Mouse (Mus musculus) B cell, adult 62 days (primary cell): Measurements from ENCODE around the gene Smpdl3a. TPM values are rescaled to one million over a fixed set of nuclear protein-coding genes. Genes with fewer than 3 reads are reported as not detected.

Experiments
- total RNA-seq: library from RNA; stranded (reverse); gene quantifications from 4 replicates; pipeline ENCODE4 v1.2.4, GENCODE M21; 2023

The Smpdl3a gene
- 16.8 to 21.1 TPM (median 19.8 TPM) in 4 replicates for total RNA-seq

DNA sequence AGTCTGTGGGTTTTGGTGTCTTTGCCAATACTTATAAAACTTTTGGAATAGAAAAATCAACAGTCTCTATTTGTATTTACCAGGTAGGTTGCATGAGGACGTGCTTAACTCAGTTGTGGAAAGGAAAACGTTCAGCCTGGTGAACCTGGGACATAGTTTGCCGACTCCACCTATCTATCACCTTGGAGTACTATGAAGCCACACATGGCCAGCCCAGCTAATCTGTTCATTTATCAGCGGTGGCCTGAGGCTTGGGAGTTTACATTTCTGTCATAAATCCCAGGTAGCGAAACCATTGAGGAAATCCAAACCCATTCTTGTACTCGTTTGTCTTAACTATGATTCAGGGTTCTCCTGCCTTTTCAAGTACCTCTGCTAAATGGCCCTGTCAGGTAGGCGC is at the start of gene Smpdl3a:
Gene Smpdl3a, plus strand, starts transcription at position 318 of the 400 bp plus-strand sequence.

DNA sequence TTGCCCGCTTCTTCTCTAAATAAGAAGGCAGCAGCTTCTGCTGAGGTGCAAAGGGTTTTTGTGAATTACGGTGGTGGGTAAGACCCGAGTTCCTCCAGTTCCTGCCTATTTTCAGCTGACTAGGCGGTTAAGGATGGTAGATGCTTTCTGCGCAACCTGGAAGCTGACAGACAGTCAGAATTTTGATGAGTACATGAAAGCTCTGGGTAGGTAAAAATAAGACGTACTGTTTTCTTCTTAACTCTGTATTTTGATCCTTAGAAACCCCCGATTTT is 9.3 kb upstream of the Smpdl3a start, which contains the start of gene Fabp7:
Gene Fabp7, plus strand, starts transcription at position 6 of the 275 bp plus-strand sequence.

Other genes starting within 250 kb of the Smpdl3a start
- 53.6 to 64.8 TPM (median 55.8 TPM) in 4 replicates for gene Pkib, start 162.4 kb upstream of the Smpdl3a start, total RNA-seq
- gene Fabp7, start 9.5 kb upstream of the Smpdl3a start, total RNA-seq = not detected in 4 replicates